Mouse (Mus musculus): ENCODE measurements around the gene Arf3.
A peak's percentile ranks its signal among the peaks of the same experiment; 100 is the strongest.

Gene Arf3

GRCm38 (mm10) chr15:98724441-98724840 lies 38.6 kb downstream of the Arf3 start:
- DNase-seq (ENCODE audit: extremely low spot score, low read depth, low spot score): no peak

GRCm38 (mm10) chr15:98722854-98723253 lies 40.2 kb downstream of the Arf3 start:
- no peak for DNase-seq (ENCODE audit: extremely low spot score, low read depth, low spot score)

GRCm38 (mm10) chr15:98722191-98722590 lies 40.8 kb downstream of the Arf3 start:
- DNase-seq (ENCODE audit: extremely low spot score, low read depth, low spot score): no peak

DNA sequence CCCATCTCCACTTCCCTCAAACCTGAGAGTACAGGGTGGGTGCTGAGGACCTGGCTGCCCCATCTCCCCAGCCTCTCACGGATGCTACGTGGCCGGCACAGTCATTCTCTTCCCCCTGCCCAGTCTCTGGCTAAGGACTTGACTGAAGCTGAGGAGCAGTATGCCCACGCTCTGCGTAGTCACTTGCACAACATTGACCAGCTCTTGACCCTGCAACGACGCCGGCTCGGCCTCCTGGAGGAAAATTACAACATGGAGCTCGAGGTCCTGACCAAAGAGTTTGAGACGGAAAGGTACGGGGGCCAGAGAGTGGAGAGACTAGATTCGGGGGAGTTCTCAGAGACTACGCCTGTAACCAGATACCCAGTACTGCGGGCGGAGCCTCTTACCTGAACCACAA lies 45.7 kb downstream of the Arf3 start:
- no peak for DNase-seq (ENCODE audit: extremely low spot score, low read depth, low spot score)

- DNase-seq (ENCODE audit: extremely low spot score, low read depth, low spot score): no peak
These were observed 48.8 kb downstream of the Arf3 start for GRCm38 (mm10) chr15:98714230-98714652.

GRCm38 (mm10) chr15:98710442-98710841 lies 52.6 kb downstream of the Arf3 start:
- DNase-seq (ENCODE audit: extremely low spot score, low read depth, low spot score): no peak

GRCm38 (mm10) chr15:98707766-98708372 lies 55.1 kb downstream of the Arf3 start, which contains the start of gene Ccdc65:
Ccdc65 (plus strand) TSS chr15:98708207.
- DNase-seq (ENCODE audit: extremely low spot score, low read depth, low spot score): peak; percentile 63

- no peak for DNase-seq (ENCODE audit: extremely low spot score, low read depth, low spot score)
These were observed 58.7 kb downstream of the Arf3 start for GRCm38 (mm10) chr15:98704312-98704711.

DNA sequence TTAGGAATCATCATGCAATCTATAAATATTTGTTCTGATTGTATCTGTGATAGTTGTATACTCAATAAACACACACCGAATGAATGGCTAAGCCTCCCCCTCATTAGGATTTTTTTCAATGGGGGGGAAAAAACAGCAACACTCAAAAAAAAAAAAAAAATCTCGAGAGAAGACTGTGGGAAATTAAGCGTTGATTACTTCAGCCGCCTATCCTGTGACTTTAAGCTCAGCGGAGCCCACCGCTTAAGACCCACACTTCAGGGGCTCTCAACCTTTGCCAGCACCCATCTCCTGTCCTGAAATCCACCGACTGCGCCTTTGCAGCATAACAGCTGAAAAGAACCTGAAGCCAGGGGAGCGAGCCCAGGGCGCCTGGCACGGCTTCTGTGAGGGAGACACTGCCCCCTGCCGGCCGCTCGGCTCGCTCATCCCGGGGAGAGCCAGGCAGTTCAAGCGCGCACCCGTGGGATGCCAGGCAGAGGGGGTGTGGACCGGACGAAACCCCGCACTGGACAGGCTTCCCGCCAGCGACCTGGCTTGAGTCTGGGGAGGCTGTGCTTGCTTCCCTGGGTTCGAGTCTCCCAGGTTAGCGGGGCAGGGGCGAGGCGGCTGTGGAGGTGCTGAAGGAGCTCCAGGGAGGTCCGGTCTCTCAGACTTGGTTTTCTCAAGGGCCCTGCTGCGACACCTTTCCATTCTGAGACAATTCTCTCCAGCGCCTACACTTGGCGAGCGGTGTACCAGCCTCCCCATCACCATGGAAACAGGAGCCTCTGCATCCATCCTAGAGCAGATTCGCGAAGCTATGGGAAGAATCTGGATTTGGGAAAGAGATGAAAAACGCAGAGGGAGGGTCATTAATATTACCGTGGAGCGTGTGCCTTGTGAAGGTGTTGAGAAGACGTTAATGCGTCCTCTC lies 63.6 kb downstream of the Arf3 start:
- DNase-seq (ENCODE audit: extremely low spot score, low read depth, low spot score): no peak

DNA sequence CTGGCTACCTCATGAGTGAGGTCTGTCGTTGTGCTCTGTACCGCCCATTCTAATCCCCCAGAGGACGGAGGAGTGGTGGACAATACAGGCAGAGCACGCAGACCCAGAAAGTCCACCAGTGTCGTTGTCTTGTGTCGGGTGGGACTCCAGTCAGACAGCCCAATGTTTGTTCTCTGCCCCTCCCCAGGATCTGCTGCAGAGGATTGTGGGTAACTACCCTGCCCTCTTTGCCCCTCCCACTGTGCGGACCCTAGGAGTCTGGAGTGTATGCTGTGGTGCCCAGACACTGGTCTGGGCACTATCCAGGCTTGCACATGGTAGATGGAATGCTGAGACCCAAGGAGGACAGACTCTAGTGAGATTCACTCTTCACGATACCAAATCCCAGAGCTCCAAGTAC lies 66.8 kb downstream of the Arf3 start:
- DNase-seq (ENCODE audit: extremely low spot score, low read depth, low spot score): no peak

DNA sequence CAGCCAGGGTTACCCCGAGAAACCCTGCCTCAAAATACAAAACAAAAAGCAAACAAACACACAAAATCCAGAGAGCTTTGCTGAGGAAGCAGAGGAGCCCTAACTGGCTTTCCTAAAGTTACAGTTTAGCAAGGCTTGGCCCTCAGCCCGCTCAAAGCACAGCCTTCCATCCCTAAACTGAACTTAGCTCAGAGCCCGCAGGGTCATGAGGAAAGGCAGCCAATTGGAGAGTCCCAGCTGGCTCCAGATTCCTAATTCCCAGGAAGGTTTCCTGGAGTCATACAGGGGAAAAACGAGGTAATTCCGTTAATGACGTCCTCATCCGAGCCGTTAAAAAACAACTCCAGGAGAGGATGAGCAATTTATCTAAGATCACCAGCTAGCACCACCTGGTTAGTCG lies 67.3 kb downstream of the Arf3 start:
- DNase-seq (ENCODE audit: extremely low spot score, low read depth, low spot score): no peak

GRCm38 (mm10) chr15:98692171-98692715 lies 70.8 kb downstream of the Arf3 start:
- no peak for DNase-seq (ENCODE audit: extremely low spot score, low read depth, low spot score)

DNA sequence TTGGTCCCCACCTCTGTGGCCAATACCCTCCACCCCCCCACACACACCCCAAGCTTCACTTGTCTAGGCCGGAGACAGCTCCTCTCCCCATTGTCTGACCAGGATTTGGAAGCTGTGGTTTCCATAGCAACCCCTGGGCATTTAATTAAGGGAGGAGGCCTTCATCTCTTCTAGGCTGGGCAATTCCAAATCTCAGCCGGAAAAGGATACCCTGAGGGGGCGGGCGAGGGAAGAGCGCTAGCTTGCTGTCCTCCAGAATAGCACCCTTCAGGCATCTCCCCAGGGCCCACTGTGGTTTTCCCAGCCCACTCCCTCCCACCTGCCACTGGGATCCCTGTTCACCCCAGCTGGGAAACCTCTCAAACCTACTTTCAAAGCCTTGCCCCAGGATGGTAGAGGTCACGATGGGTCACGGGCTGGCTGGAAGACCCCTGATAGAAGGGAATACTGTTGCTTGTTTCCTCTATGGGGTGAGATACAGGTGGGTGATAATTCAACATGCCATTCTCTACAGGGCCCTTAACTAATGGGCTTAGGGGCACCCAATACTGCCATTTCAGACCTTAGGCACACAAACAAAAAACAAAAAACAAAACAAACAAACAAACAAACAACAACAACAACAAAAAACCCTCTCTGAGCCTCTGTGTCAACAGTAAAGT lies 71.4 kb downstream of the Arf3 start:
- no peak for DNase-seq (ENCODE audit: extremely low spot score, low read depth, low spot score)

DNA sequence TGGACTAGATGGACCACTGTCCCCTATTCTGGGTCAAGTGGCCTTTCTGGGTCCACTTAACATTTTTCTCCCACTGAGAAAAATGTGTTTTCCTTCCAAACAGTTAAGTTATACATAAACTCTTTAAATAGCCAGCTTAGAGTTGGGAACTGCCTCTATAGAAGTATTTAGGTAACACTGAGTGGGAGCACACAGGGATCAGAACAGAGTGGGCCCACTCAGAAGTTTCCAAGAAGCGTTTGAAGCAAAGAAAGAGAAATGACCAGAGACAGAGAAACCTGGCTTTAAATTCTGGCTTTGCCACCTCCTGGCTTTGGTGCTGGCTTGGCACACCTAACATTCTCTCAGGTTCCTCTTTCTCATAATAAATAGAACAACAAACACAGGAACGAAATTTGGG lies 73.3 kb downstream of the Arf3 start:
- DNase-seq (ENCODE audit: extremely low spot score, low read depth, low spot score): no peak

Measured in hindlimb bud, embryonic 11.5 days (tissue).